Mouse (Mus musculus) lung, adult 2 months (tissue): ENCODE measurements at regions not wholly inside any gene's neighbourhood (a gene's known extent, or its start where the extent isn't known, plus 50 kb on each side); places are given as distances from the start of the nearest gene placed in this dataset.

ENCODE experiments used
- DNase-seq: peaks from one replicate; pipeline ENCODE4 v3.0.0; 2022
- H3K4me1 ChIP-seq: fragments of 200-500 bp; 2 replicates; pipeline ENCODE4 v1.6.1; 2011; ENCODE audit warnings: low read length; ENCODE audit not compliant: control insufficient read depth, insufficient read depth
- H3K4me3 ChIP-seq: fragments of 200-500 bp; replicated peaks from 2 replicates; pipeline ENCODE3; 2011; ENCODE audit warnings: low read depth, mild to moderate bottlenecking, control low read depth, low read length; ENCODE audit errors: extremely low read depth
- CTCF ChIP-seq: fragments of 200-500 bp; IDR thresholded peaks from 2 replicates; pipeline ENCODE4 v1.5.1; 2011; ENCODE audit warnings: mild to moderate bottlenecking, low read length, control low read depth; ENCODE audit not compliant: insufficient read depth
- POLR2A ChIP-seq: fragments of 200-500 bp; IDR thresholded peaks from 2 replicates; pipeline ENCODE4 v1.6.1; 2011; ENCODE audit warnings: low read depth, mild to moderate bottlenecking, control low read depth, low read length, borderline replicate concordance; ENCODE audit errors: extremely low read depth
- WGBS: fragments of 180-500 bp; shearing (Covaris S2); methylation state at CpG from one replicate; pipeline ENCODE4 v1.1.7; 2018; 5-methylcytosine and 5-hydroxymethylcytosine counted together

- DNase-seq: peak; percentile 20
- Histone ChIP-seq H3K4me3 (no peak overlapping the region), H3K4me1 (peaks cover 25% of the 10 kb centered on the region)
- 55% methylated on average over 5 of the region's 5 CpGs for WGBS
- TF ChIP-seq POLR2A (no peak), CTCF (no peak)
These were observed 116.5 kb upstream of the Hes1 start for GRCm38 (mm10) chr16:29947670-29948069.

- H3K4me3 ChIP-seq: no peak overlapping the region
- TF ChIP-seq POLR2A (no peak), CTCF (no peak)
- 78% methylated on average over 9 of the region's 9 CpGs for WGBS
- peaks cover 16% of the 10 kb centered on the region for H3K4me1 ChIP-seq
- DNase-seq: no peak
These were observed 114.0 kb upstream of the Hes1 start for GRCm38 (mm10) chr16:29950136-29950535.

- H3K4me3 ChIP-seq: no peak overlapping the region
- DNase-seq: no peak
- TF ChIP-seq CTCF: no peak
- TF ChIP-seq POLR2A: no peak
- WGBS: 99% methylated on average over 4 of the region's 4 CpGs
- peaks cover 12% of the 10 kb centered on the region for H3K4me1 ChIP-seq
These were observed 113.4 kb upstream of the Hes1 start for GRCm38 (mm10) chr16:29950791-29951190.

- no peak overlapping the region for H3K4me3 ChIP-seq
- H3K4me1 ChIP-seq: no peaks in the 10 kb centered on the region
- DNase-seq: no peak
- no peak for TF ChIP-seq CTCF
- 66% methylated on average over 10 of the region's 10 CpGs for WGBS
These were observed 109.5 kb upstream of the Hes1 start for GRCm38 (mm10) chr16:29954700-29955099.

- WGBS: 83% methylated on average over 7 of the region's 7 CpGs
These were observed 107.3 kb upstream of the Hes1 start for GRCm38 (mm10) chr16:29956904-29957303.

GRCm38 (mm10) chr16:29959939-29960637 lies 104.1 kb upstream of the Hes1 start:
- no peak for DNase-seq
- H3K4me1 ChIP-seq: no peaks in the 10 kb centered on the region
- WGBS: 72% methylated on average over 12 of the region's 12 CpGs
- TF ChIP-seq POLR2A (no peak), CTCF (no peak)
- no peak overlapping the region for H3K4me3 ChIP-seq

More at GRCm38 (mm10) chr16:29956904-29957303, 107.3 kb upstream of the Hes1 start:
- TF ChIP-seq POLR2A (no peak), CTCF (no peak)
- no peak for DNase-seq
- Histone ChIP-seq H3K4me1 (no peaks in the 10 kb centered on the region), H3K4me3 (no peak overlapping the region)

GRCm38 (mm10) chr16:29963284-29963683 lies 100.9 kb upstream of the Hes1 start:
- TF ChIP-seq CTCF: no peak
- no peak for TF ChIP-seq POLR2A
- WGBS: 51% methylated on average over 4 of the region's 4 CpGs
- H3K4me3 ChIP-seq: no peak overlapping the region
- no peaks in the 10 kb centered on the region for H3K4me1 ChIP-seq
- DNase-seq: no peak

GRCm38 (mm10) chr16:29964563-29964962 lies 99.6 kb upstream of the Hes1 start:
- 78% methylated on average over 8 of the region's 8 CpGs for WGBS
- no peak for TF ChIP-seq POLR2A
- no peak for TF ChIP-seq CTCF
- no peak for DNase-seq
- Histone ChIP-seq H3K4me1 (no peaks in the 10 kb centered on the region), H3K4me3 (no peak overlapping the region)

GRCm38 (mm10) chr16:29968743-29969142 lies 95.4 kb upstream of the Hes1 start:
- no peaks in the 10 kb centered on the region for H3K4me1 ChIP-seq
- TF ChIP-seq POLR2A (no peak), CTCF (no peak)
- H3K4me3 ChIP-seq: no peak overlapping the region
- WGBS: 50% methylated on average over 5 of the region's 5 CpGs
- no peak for DNase-seq

GRCm38 (mm10) chr16:29972741-29973141 lies 91.4 kb upstream of the Hes1 start:
- no peak for DNase-seq
- Histone ChIP-seq H3K4me3 (no peak overlapping the region), H3K4me1 (0 out of 2 replicates have a peak, but pooled peaks cover 2% of the 10 kb centered on the region)
- TF ChIP-seq CTCF (no peak), POLR2A (no peak)
- WGBS: 29% methylated on average over 1 of the region's 1 CpGs

- no peak for DNase-seq
- Histone ChIP-seq H3K4me1 (0 out of 2 replicates have a peak, but pooled peaks cover 2% of the 10 kb centered on the region), H3K4me3 (no peak overlapping the region)
- 54% methylated on average over 7 of the region's 7 CpGs for WGBS
- no peak for TF ChIP-seq POLR2A
- TF ChIP-seq CTCF: no peak
These were observed 90.9 kb upstream of the Hes1 start for GRCm38 (mm10) chr16:29973250-29973649.
